Mouse (Mus musculus) embryonic facial prominence, embryonic 13.5 days (tissue): Measurements from ENCODE around the gene Cntnap2. TPM values are rescaled to one million over a fixed set of nuclear protein-coding genes. Genes with fewer than 3 reads are reported as not detected.

ENCODE experiments used
- ATAC-seq: fragments of 200-750 bp; cut with Nextera tagmentation; 2 replicates; pipeline ENCODE4 v1.8.0; 2017; ENCODE audit warnings: low read depth; ENCODE audit not compliant: insufficient number of reproducible peaks, insufficient read depth, low FRiP score, low TSS enrichment
- H3K27ac ChIP-seq: fragments of 300-500 bp; sonication (generic); 2 replicates; pipeline ENCODE4 v1.5.1; 2015; ENCODE audit warnings: moderate library complexity, mild to moderate bottlenecking, inconsistent platforms
- H3K27me3 ChIP-seq: fragments of 300-500 bp; sonication (generic); 2 replicates; pipeline ENCODE4 v1.6.1; 2015; ENCODE audit warnings: mild to moderate bottlenecking, inconsistent platforms
- H3K36me3 ChIP-seq: fragments of 300-500 bp; sonication (generic); 2 replicates; pipeline ENCODE4 v1.6.1; 2015; ENCODE audit warnings: mild to moderate bottlenecking, inconsistent platforms
- H3K4me1 ChIP-seq: fragments of 300-500 bp; sonication (generic); 2 replicates; pipeline ENCODE4 v1.6.1; 2015; ENCODE audit warnings: inconsistent platforms
- H3K4me2 ChIP-seq: fragments of 300-500 bp; sonication (generic); 2 replicates; pipeline ENCODE4 v1.6.1; 2015; ENCODE audit warnings: moderate library complexity, mild to moderate bottlenecking, inconsistent platforms
- H3K4me3 ChIP-seq: fragments of 300-500 bp; sonication (generic); 2 replicates; pipeline ENCODE4 v1.5.1; 2015; ENCODE audit warnings: mild to moderate bottlenecking, inconsistent platforms
- H3K9ac ChIP-seq: fragments of 300-500 bp; sonication (generic); 2 replicates; pipeline ENCODE4 v1.6.1; 2015; ENCODE audit warnings: mild to moderate bottlenecking, inconsistent platforms
- H3K9me3 ChIP-seq: fragments of 300-500 bp; sonication (generic); 2 replicates; pipeline ENCODE4 v1.6.1; 2016; ENCODE audit warnings: inconsistent platforms
- WGBS: fragments of 180-500 bp; shearing (Covaris S2); methylation state at CpG from one replicate; pipeline ENCODE4 v1.1.7; 2015; ENCODE audit warnings: mixed read lengths; 5-methylcytosine and 5-hydroxymethylcytosine counted together
- polyA plus RNA-seq: library from polyadenylated mRNA; unstranded; fragments of >200 nt; fragmentation: Nextera tagmentation; extraction: Ambion mirVana; gene quantifications from 2 replicates; pipeline ENCODE4 v1.2.1, GENCODE M21; 2015

Gene Cntnap2
- polyA plus RNA-seq, 1 experiment from 2014 or later: 3.1 TPM

DNA sequence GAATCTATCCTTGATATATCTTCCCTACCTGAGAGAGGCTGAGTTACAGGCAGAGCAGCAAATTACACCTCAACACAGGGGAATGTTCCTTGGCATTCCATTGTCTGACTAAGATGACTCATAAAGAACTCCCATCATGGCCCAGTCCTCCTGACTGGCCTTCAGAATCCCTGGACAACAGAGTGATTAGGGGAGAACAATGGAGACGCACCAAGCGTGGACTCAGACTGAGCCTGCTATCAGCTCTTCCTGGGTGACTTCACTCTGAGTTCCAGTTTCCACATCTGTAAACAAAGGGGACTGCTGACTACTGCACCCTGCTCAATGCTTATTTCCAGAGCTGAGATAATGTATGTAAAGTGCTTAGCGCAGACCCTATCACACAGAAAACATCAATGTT, 2269.1 kb downstream of the Cntnap2 start:
- Histone ChIP-seq H3K9ac (no peak overlapping the region), H3K27ac (no peak overlapping the region), H3K4me1 (no peaks in the 10 kb centered on the region), H3K4me3 (no peak overlapping the region), H3K36me3 (no peaks in the 10 kb centered on the region), H3K9me3 (no peaks in the 10 kb centered on the region), H3K4me2 (no peak overlapping the region), H3K27me3 (no peaks in the 10 kb centered on the region; the same call in 1 of the 2 replicates)
- no peak for ATAC-seq
- WGBS: 84% methylated on average over 3 of the region's 3 CpGs

DNA sequence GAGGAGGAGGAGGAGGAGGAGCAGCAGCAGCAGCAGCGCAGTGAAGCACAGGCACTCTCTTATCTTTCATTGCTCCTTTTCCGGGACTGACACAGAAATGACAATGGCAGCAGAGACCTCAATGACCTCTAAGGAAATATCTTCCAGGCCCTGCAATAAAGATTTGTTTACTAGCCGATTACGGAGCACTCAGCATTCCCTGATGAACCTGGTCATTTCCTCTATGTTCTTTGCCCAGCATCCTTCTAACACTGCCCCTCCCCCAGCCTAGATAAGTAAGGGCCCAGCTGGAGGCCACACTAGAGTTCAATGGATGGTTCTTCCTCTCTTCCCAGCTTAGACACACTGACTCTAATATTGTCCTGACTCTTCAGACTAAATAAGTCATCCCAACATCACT, 2270.1 kb downstream of the Cntnap2 start:
- Histone ChIP-seq H3K4me1 (no peaks in the 10 kb centered on the region), H3K4me2 (no peak overlapping the region), H3K36me3 (no peaks in the 10 kb centered on the region), H3K27me3 (no peaks in the 10 kb centered on the region; the same call in 1 of the 2 replicates), H3K4me3 (no peak overlapping the region), H3K9ac (no peak overlapping the region), H3K27ac (no peak overlapping the region), H3K9me3 (no peaks in the 10 kb centered on the region)
- no peak for ATAC-seq
- WGBS: 25% methylated on average over 4 of the region's 4 CpGs

DNA sequence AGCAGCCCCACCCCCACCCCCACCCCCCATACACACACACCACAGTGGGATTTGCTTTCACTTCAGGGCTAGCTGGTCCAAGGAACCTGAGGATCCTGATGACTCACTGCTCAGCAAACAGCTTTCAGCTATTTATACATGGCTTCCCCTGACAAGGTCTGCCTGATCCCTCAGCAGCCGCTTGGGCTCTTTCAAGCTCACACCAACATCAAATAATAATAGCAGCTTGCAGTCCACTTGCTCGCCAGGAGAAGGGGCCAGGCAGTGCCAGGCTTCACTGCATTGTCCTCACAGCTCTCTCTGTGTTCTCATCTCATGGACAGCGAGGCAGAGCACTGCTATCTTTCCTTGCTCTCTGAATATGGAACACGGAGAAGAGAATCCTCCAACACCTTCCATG, 2273.9 kb downstream of the Cntnap2 start:
- H3K9me3 ChIP-seq: no peaks in the 10 kb centered on the region
- no peaks in the 10 kb centered on the region for H3K4me1 ChIP-seq
- H3K27me3 ChIP-seq: no peaks in the 10 kb centered on the region
- ATAC-seq: no peak
- no peak overlapping the region for H3K4me2 ChIP-seq
- no peaks in the 10 kb centered on the region for H3K36me3 ChIP-seq
- H3K4me3 ChIP-seq: no peak overlapping the region
- no peak overlapping the region for H3K9ac ChIP-seq
- H3K27ac ChIP-seq: no peak overlapping the region
- WGBS: 45% methylated on average over 4 of the region's 4 CpGs

DNA sequence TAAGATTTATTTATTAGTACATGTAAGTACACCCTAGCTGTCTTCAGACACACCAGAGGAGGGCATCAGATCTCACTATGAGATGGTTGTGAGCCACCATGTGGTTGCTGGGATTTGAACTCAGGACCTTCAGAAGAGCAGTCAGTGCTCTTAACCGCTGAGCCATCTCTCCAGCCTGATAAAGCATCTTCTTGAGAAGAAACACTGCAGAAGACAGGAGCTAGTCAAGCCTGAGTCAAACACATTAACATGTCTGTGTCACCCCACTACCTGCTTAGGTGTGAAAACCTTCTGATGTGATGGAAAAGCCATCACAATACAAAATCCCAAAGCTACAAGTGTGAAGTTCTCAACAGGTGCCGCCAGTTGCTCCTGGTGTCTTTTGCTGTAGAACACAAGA, 2275.2 kb downstream of the Cntnap2 start:
- WGBS: 93% methylated on average over 2 of the region's 2 CpGs
- H3K4me3 ChIP-seq: no peak overlapping the region
- no peak overlapping the region for H3K9ac ChIP-seq
- no peaks in the 10 kb centered on the region for H3K36me3 ChIP-seq
- no peaks in the 10 kb centered on the region for H3K27me3 ChIP-seq
- H3K4me1 ChIP-seq: no peaks in the 10 kb centered on the region
- no peaks in the 10 kb centered on the region for H3K9me3 ChIP-seq
- H3K27ac ChIP-seq: no peak overlapping the region
- H3K4me2 ChIP-seq: no peak overlapping the region
- ATAC-seq: no peak

DNA sequence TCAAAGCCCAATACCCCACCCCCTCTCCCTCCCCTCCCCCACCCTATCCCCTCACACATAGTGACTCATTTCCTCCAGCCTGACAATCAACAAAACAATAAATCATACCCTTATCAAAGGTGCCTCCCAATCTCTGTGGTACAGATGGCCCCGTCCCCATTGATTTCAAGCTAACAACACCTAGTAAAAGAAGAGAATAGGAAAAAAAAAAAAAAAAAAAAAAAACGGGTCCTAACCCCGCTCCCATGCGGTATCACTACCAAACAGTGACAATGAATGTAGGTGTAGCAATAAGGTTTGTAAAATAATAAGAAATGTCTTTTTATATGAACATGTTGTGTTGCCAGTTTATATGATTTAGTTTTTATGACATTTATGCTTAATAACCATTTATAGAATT, 2278.1 kb downstream of the Cntnap2 start:
- H3K9me3 ChIP-seq: no peaks in the 10 kb centered on the region
- 87% methylated on average over 4 of the region's 4 CpGs for whole genome bisulfite sequencing
- no peak overlapping the region for H3K9ac ChIP-seq
- H3K36me3 ChIP-seq: no peaks in the 10 kb centered on the region
- no peak overlapping the region for H3K27ac ChIP-seq
- H3K4me3 ChIP-seq: no peak overlapping the region
- no peak for ATAC-seq
- no peak overlapping the region for H3K4me2 ChIP-seq
- H3K27me3 ChIP-seq: no peaks in the 10 kb centered on the region
- H3K4me1 ChIP-seq: no peaks in the 10 kb centered on the region

DNA sequence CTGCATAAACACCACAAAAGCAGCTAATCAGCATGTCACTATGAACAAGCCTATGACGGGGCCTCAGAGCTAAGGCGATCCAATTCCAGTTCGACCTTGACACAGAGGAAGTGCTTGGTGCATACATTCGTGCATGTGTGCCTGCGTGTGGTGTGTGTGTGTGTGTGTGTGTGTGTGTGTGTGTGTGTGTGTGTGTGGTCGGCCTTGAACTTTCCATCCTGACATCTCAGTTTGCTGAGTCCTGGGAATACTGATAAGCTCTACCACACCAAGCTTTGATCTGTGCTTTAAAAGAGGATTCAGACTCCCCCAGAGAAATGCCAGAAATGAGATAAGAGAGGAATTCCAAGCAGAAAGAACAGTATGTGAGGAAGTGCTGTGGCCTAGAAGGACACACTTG, 2279.0 kb downstream of the Cntnap2 start:
- 74% methylated on average over 6 of the region's 6 CpGs for WGBS

DNA sequence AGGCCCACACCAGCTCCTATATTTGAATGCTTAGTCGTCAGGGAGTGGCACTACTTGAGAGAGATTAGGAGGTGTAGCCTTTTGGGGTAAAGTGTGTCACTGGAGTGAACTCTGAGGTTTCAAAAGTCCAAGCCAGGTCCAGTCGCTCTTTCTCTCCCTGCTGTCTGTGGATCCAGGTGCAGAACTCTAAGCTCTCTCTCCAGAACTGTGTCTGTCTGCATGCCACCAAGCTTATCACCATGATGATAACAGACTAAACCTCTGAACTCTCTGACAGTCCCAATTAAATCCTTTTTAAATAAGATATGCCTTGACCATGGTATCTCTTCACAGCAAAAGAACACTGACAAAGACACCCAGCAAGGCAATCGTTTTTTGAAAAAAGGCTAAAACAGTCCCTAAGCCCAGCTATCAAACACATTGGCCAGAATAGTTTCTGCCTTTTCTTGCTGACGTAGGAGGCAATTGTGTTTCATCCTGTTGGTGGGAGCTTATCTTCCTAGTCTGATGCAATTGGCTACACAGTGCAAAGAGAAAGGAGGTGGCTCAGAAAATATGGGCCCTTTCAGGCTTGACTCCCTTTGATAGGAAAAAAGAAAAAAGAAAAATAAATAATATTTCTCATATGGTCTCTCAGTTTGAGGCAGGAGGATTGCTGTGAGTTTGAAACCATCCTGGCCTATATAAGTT, 2281.8 kb downstream of the Cntnap2 start:
- no peak for ATAC-seq
- no peaks in the 10 kb centered on the region for H3K36me3 ChIP-seq
- no peak overlapping the region for H3K9ac ChIP-seq
- no peaks in the 10 kb centered on the region for H3K9me3 ChIP-seq
- H3K4me3 ChIP-seq: no peak overlapping the region
- WGBS: 82% methylated on average over 4 of the region's 4 CpGs
- no peak overlapping the region for H3K27ac ChIP-seq
- no peaks in the 10 kb centered on the region for H3K27me3 ChIP-seq
- no peaks in the 10 kb centered on the region for H3K4me1 ChIP-seq
- H3K4me2 ChIP-seq: no peak overlapping the region

More for the DNA sequence above, 2279.0 kb downstream of the Cntnap2 start:
- ATAC-seq: no peak
- H3K9me3 ChIP-seq: no peaks in the 10 kb centered on the region
- H3K4me2 ChIP-seq: no peak overlapping the region
- no peak overlapping the region for H3K27ac ChIP-seq
- H3K27me3 ChIP-seq: no peaks in the 10 kb centered on the region
- H3K36me3 ChIP-seq: no peaks in the 10 kb centered on the region
- H3K9ac ChIP-seq: no peak overlapping the region
- H3K4me1 ChIP-seq: no peaks in the 10 kb centered on the region
- no peak overlapping the region for H3K4me3 ChIP-seq

DNA sequence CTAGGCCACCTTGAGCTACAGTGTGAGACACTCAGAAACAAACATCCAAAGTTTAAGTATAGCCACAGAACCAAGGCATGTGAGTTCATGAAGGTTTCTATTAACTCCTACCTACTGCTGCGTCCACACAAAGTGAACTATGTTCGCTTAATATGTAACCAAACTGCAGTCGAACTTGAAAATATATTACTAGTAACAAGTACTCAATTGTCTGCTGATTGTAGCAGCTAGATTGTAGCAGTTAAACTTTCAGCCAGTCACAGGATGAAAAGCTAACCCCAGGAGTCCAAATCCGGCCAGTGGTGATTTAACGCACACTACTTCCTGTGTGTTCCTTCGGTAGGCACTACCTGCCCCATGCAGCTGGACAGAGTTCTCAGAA, 2282.3 kb downstream of the Cntnap2 start:
- no peak overlapping the region for H3K4me3 ChIP-seq
- no peaks in the 10 kb centered on the region for H3K9me3 ChIP-seq
- H3K9ac ChIP-seq: no peak overlapping the region
- WGBS: 73% methylated on average over 6 of the region's 6 CpGs
- no peak for ATAC-seq
- no peaks in the 10 kb centered on the region for H3K4me1 ChIP-seq
- H3K27ac ChIP-seq: no peak overlapping the region
- no peak overlapping the region for H3K4me2 ChIP-seq
- H3K36me3 ChIP-seq: no peaks in the 10 kb centered on the region
- H3K27me3 ChIP-seq: no peaks in the 10 kb centered on the region

DNA sequence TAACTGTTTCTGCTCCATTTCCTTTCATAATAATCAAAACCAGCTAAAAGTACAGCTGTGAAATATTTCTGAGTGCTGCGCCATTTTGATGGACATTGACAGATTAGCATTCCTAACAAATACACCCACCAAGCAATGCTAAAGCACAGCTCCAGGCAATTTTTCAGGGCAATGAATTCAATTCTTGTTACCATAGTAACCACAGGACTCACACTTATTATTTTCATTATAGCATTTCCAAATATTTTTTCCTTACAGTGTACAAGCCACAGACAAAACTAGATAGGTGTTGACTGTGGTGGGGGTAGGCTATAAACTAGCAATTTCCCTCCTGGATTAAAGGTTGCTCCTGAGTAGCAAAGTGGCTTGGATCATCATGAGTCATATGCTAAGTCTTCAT, 2284.1 kb downstream of the Cntnap2 start:
- no peaks in the 10 kb centered on the region for H3K4me1 ChIP-seq
- no peaks in the 10 kb centered on the region for H3K27me3 ChIP-seq
- H3K9me3 ChIP-seq: no peaks in the 10 kb centered on the region
- 56% methylated on average over 1 of the region's 1 CpGs for WGBS
- no peak overlapping the region for H3K4me2 ChIP-seq
- ATAC-seq: no peak
- H3K4me3 ChIP-seq: no peak overlapping the region
- no peak overlapping the region for H3K9ac ChIP-seq
- no peaks in the 10 kb centered on the region for H3K36me3 ChIP-seq
- H3K27ac ChIP-seq: no peak overlapping the region

DNA sequence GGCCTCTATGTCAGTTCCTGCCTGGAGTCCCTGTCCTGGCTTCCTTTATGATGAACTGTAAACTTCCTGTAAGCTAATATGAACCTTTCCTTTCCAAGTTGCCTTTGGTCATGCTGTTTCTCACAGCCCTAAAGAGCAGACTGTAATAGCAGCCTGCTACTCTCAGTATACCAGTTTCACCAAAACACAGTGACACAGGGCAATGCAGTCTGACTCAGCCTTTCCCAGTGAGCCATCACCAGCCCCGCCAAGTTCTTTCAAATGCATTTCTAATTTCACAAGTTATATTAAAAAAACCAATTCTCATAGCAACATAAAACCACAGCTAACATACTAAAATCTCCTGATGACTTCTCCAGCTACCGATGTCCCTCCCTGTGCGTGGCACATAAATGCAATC, 2285.5 kb downstream of the Cntnap2 start:
- Histone ChIP-seq H3K9me3 (no peaks in the 10 kb centered on the region), H3K36me3 (no peaks in the 10 kb centered on the region), H3K4me3 (no peak overlapping the region), H3K27me3 (no peaks in the 10 kb centered on the region), H3K9ac (no peak overlapping the region), H3K4me1 (no peaks in the 10 kb centered on the region), H3K27ac (no peak overlapping the region), H3K4me2 (no peak overlapping the region)
- WGBS: 80% methylated on average over 3 of the region's 3 CpGs
- no peak for ATAC-seq

DNA sequence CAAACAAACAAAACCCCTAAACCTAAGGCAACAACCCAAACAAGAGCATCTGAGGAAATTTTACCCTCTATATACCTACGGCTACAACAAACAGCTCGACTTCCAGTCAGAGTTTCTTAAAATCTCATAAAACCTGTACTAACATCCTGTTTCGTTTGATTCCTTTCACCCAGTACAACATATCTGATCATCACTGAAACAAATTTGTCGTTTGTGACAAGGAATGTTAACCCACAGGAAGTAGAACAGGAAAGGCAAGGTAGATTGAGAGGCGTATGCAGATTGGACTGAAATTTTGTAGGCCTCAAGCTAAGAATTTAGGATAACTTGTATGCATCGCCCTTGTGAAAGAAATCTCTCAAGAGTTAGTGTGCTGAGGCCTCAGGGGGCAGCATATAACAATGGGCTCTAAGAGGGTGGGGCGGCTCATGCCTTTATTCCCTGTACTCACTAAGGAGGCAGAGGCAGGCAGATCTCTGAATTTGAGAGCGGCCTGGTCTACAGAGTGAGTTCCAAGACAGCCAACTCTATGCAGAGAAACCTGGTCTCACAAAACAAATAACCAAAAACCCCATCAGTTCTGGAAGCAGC, 2291.0 kb downstream of the Cntnap2 start:
- no peak for ATAC-seq
- no peak overlapping the region for H3K4me2 ChIP-seq
- H3K9me3 ChIP-seq: peaks cover 3% of the 10 kb centered on the region; the same call in 1 of the 2 replicates
- H3K9ac ChIP-seq: no peak overlapping the region
- no peaks in the 10 kb centered on the region for H3K4me1 ChIP-seq
- H3K27me3 ChIP-seq: no peaks in the 10 kb centered on the region
- H3K27ac ChIP-seq: no peak overlapping the region
- H3K4me3 ChIP-seq: no peak overlapping the region
- H3K36me3 ChIP-seq: no peaks in the 10 kb centered on the region
- WGBS: 83% methylated on average over 8 of the region's 8 CpGs
